Mouse (Mus musculus): Measurements from ENCODE around the gene Stoml2.

The Stoml2 gene

GRCm38 (mm10) chr4:43031237-43031995, at the start of gene Stoml2:
Stoml2 (minus strand) TSS chr4:43031710.
- CTCF ChIA-PET, result interaction anchor here (0.7 to 1.8 kb wide), 3 partner anchors 9 to 424 kb away, joined by 5 to 8 read pairs (median 6); no protein-coding TSS in a partner anchor

DNA sequence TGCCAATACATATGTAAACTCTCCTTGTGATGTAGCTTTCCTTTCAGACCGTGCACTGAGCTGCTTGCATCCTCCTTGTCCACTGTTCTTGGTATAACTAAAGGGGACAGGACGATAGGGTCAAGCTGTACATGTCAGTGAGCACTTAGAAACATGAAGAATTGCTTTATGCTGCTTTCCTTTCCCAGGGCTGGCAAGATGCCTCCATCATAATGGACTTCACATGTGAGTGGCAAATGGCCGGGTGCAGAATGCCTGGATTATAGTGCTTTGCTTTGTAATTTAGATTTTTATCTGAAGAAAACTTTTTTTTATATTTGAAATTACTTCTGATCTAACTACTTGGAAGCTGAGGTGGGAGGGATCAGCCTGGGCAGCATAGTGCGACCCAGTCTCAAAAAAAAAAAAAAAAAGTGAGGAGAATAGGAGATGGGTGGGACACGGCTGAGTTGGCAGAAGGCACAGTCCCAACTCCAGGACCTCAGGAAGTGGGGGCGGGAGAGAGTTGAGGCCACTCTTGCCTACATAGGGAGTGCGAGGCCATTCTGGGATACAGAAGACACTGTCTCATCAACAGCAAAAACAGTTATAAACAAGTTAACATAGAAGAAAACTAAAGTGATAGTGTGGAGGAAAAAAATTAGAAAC, 46.7 kb upstream of the Stoml2 start:
- CTCF ChIA-PET, result no interaction called here

DNA sequence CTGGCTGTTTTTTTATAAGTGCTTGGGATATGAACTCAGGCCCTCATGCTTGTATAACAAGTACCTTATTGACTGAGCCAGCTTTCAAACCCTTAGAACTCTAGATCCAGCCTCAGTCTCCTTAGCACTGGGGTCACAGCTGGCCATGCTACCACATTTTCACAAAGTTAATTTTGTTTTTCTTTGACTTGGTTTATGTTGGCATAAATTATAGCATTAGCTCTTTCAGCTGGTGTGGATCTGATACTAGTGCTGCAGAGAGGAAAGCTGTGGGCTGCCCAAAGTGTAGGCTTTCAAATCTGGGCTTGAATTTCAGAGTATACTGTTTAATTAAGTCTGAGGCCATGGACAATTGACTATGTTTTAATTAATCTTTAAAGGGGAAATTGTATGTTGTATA, 43.4 kb upstream of the Stoml2 start:
- CTCF ChIA-PET, result interaction anchor here (0.6 kb wide), 1 partner anchor 196 kb away, joined by 5 read pairs; no protein-coding TSS in a partner anchor

DNA sequence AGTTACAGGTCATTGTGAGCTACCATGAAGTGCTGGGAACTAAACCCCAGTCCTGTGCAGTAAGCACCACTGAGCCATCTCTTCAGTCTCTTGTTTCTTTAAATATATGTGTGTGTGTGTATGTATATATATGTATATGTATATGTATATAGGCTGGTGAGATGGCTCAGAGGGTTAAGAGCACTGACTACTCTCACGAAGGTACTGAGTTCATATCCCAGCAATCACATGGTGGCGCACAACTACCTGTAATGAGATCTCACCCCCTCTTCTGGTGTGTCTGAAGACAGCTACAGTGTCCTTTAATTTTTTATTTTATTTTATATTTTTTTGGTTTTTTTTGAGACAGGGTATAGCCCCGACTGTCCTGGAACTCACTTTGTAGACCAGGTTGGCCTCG, 34.0 kb upstream of the Stoml2 start:
- CTCF ChIA-PET, result no interaction called here

DNA sequence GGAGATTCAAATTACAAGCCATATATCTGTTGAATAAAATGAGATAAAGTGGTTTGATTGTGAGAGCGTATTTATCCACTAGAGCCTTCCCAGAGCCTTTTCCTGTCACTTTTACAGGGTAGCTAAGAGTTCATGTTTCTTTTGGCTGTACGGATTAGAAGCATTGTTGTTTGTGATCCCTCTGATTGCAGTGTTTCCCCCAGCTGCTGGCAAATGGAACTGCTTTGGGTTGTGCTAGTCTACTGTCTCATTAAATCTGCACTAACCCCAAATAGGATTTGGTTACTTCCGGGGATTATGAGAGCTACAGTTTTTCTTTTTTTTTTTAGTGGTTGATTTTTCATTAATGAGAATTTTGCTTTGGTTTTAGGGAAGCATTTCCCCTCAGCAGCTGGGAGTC, 28.8 kb upstream of the Stoml2 start:
- CTCF ChIA-PET, result interaction anchor here (0.5 to 0.6 kb wide), 2 partner anchors 9 to 32 kb away, joined by 3 to 7 read pairs; no protein-coding TSS in a partner anchor

GRCm38 (mm10) chr4:43059697-43060096, 28.2 kb upstream of the Stoml2 start:
- CTCF ChIA-PET, result interaction anchor here (0.5 to 0.7 kb wide), 2 partner anchors 33 to 98 kb away, joined by 3 to 7 read pairs; no protein-coding TSS in a partner anchor

DNA sequence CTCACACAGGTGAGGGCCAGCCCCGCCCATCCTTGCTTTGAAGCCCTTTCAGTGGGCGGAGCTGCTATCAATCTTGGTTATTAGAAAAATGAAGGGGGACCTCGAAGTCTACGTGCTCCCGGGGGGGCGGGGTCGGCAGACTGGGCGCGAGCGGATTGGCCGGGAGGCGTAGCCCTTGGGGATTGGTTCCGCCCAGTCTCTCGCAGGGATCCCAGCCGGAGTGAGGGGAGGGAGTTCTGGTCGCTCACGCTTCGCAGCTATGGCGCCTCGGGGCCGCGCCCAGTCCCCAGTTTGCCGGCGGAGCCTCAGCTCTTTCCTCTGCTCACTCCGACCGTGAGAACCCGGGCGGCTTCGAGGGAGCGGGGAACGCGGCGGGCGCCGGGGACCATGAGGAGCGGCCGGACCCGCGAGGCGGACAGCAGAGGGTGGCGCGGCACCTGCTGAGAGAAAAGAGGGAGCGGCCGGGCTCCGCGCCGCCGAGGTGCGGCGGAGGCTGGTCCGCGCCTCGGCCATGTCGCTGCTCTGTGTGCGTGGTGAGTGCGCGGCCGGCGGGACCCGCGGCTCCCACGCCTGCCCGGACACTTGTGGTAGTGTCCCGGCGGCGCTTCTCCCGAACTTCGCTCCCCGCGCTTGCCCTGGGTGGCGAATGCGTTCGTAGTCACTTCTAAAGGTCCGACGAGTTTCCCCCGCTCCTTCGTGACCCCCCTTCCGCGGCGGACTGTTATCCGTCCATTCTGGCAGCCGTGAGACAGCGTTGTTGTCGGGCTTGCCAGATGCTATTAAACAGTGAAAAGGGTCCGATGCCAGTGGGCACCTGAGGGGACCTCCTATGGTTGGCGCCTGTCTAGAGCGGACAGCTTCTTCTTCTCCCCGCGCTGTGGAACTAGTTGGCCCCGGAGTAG, 27.5 kb upstream of the Stoml2 start, which contains the start of gene Unc13b:
Unc13b (plus strand) TSS at position 201 of the 902 bp plus-strand sequence.
- CTCF ChIA-PET, result interaction anchor here (0.7 kb wide), 1 partner anchor 97 kb away, joined by 3 read pairs; no protein-coding TSS in a partner anchor

GRCm38 (mm10) chr4:43058392-43058752, 26.9 kb upstream of the Stoml2 start:
- CTCF ChIA-PET, result no interaction called here

- CTCF ChIA-PET, result no interaction called here
These were observed 26.1 kb upstream of the Stoml2 start for GRCm38 (mm10) chr4:43057654-43058053.

DNA sequence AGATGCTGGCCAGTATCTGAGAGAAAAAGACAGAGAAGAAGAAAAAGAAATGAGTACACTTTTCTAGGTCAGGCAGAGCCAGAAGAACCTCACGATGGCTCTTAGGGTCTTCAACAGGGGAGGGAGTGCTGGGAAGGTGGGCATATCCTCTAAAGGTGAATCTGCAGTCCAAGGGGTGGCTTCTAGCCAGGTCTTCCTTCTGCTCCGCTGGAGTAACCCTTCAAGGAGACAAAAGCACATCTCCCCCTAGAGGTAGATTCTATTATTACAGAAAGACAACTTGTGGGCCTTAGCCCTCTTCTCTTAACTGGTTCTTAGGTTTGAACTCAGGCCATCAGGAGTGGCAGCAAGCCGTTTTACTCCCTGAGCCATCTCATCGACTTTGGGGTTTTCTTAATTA, 21.1 kb upstream of the Stoml2 start:
- CTCF ChIA-PET, result no interaction called here

DNA sequence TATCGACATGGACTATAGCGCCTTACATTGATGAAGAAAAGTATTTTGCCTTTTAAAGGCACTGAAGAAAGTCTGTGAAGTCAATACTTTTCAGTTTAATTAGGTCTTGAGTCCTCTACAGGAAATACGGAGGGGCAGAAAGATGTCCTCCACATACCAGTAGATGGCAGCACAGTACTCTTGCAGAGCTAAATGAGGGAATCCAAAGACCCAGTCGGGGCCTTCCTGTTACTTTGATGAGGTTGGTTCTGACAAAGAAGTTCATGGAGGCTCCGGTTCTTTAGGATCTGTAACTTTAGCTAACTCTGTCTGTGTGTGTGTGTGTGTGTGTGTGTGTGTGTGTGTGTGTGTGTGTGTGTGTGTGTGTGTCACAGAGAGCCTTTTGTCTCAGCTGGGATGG, 15.7 kb upstream of the Stoml2 start:
- CTCF ChIA-PET, result interaction anchor here (0.6 to 1.0 kb wide), 4 partner anchors 9 to 392 kb away, joined by 3 to 5 read pairs (median 3); no protein-coding TSS in a partner anchor

- CTCF ChIA-PET, result interaction anchor here (0.7 to 1.0 kb wide), 2 partner anchors 10 to 200 kb away, joined by 3 read pairs; no protein-coding TSS in a partner anchor
These were observed 15.1 kb upstream of the Stoml2 start for GRCm38 (mm10) chr4:43046607-43047006.

- CTCF ChIA-PET, result no interaction called here
These were observed 14.3 kb upstream of the Stoml2 start, which contains the start of gene Fam214b for GRCm38 (mm10) chr4:43045659-43046302. Fam214b (minus strand) TSS chr4:43046220.

DNA sequence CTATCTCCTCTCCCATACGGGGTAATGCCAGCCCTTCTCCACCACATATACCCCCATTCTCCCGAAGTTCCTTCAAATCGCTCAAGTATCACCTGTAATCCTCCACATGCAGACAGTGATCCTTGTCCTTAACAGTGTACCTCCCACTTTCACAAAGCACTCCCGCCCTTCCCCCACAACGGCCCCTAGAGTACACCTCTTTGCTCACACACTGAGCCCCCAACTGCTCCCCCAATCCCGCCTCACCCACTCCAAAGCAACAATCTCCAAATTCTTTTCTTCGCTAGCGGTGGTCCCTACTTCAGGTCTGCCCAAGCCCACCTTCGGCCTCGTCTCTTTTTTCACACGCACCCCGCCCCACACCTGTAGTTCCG, 13.8 kb upstream of the Stoml2 start:
- CTCF ChIA-PET, result no interaction called here

- CTCF ChIA-PET, result no interaction called here
These were observed 13.2 kb upstream of the Stoml2 start for GRCm38 (mm10) chr4:43044673-43045072.

- CTCF ChIA-PET, result no interaction called here
These were observed 12.3 kb upstream of the Stoml2 start for GRCm38 (mm10) chr4:43043644-43044357.

DNA sequence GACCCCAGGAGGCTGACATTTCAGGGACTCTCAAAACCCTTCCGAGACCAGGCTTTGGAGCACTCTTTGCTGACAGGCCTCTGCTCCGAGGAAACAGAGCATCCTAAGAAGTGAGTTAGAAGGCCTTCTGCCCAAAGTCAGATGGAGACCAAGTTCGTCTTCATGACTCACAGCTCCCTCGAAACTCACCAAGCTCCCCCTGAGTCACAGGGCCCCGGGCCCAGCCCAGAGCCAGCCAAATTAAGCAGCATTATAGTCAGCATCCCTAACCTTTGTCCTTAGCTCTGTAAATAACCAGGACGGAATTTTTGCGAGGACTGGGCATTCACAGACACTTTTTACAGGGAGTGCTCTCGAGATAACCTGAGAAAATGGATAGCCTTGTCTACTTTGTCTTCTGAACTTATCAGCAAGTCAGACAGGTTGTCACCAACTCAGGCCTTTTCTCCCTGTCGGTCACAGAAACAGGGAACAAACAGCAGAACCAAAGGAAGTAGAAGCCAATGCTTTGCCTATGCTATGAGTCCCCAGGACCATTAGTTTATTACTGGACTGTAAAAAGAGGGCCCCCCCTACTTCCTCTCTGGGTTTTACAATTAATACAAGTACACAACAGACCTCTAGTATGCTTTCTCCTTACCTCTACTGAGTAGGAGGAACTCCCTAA, 9.5 kb upstream of the Stoml2 start:
- CTCF ChIA-PET, result interaction anchor here (0.6 to 1.6 kb wide), 4 partner anchors 9 to 1654 kb away, joined by 3 to 8 read pairs (median 4); partner anchors contain the start of gene Stoml2

GRCm38 (mm10) chr4:43040114-43040572, 8.6 kb upstream of the Stoml2 start:
- CTCF ChIA-PET, result interaction anchor here (0.6 to 1.6 kb wide), 3 partner anchors 9 to 203 kb away, joined by 3 to 8 read pairs (median 7); partner anchors contain the start of gene Stoml2

DNA sequence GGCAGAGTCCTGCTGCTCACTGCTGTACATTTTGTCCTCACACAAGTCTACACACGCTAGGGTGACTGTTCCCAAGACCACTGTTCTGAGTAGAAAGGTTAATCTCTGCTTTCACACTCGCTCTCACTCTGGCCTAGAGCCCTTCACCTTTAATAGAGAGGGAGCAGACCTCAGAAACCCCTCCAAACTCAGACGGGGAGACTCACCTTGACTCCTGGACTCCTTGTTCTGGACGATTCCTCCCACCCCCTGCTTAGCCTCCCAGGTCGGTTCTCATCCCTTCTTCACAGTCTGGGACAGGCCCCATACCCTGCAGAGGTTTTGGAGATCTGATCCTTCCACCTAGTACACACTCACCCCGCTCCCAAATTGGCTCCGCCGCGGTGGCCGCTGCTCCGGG, 8.1 kb upstream of the Stoml2 start:
- CTCF ChIA-PET, result interaction anchor here (1.6 kb wide), 1 partner anchor 8 kb away, joined by 8 read pairs; the partner anchor contains the start of gene Stoml2
